Mouse (Mus musculus) hindbrain, embryonic 11.5 days (tissue): ENCODE measurements at regions not wholly inside any gene's neighbourhood (a gene's known extent, or its start where the extent isn't known, plus 50 kb on each side); places are given as distances from the start of the nearest gene placed in this dataset.

Source experiments
- ATAC-seq: fragments of 200-750 bp; cut with Nextera tagmentation; 2 replicates; pipeline ENCODE4 v1.8.0; 2017; ENCODE audit warnings: mild to moderate bottlenecking, moderate TSS enrichment, moderate library complexity; ENCODE audit not compliant: low FRiP score
- DNase-seq: peaks from one replicate; pipeline ENCODE4 v3.0.0-alpha.2; 2015; ENCODE audit warnings: low spot score
- H3K27ac ChIP-seq: fragments of 300-500 bp; sonication (generic); 2 replicates; pipeline ENCODE4 v1.5.1; 2014; ENCODE audit warnings: mild to moderate bottlenecking, low read depth, low read length
- H3K27me3 ChIP-seq: fragments of 300-500 bp; sonication (generic); 2 replicates; pipeline ENCODE4 v1.6.1; 2014; ENCODE audit warnings: mild to moderate bottlenecking, low read length, moderate library complexity, mixed read lengths; ENCODE audit not compliant: control insufficient read depth, insufficient read depth
- H3K36me3 ChIP-seq: fragments of 300-500 bp; sonication (generic); 2 replicates; pipeline ENCODE4 v1.6.1; 2014; ENCODE audit warnings: mild to moderate bottlenecking, low read length, moderate library complexity, mixed read lengths; ENCODE audit not compliant: control insufficient read depth, insufficient read depth
- H3K4me1 ChIP-seq: fragments of 300-500 bp; sonication (generic); replicated peaks from 2 replicates; pipeline ENCODE4 v1.6.1; 2014; ENCODE audit warnings: low read length, mixed read lengths; ENCODE audit not compliant: control insufficient read depth, insufficient read depth
- H3K4me2 ChIP-seq: fragments of 300-500 bp; sonication (generic); replicated peaks from 2 replicates; pipeline ENCODE4 v1.6.1; 2014; ENCODE audit warnings: mild to moderate bottlenecking, low read depth, low read length
- H3K4me3 ChIP-seq: fragments of 300-500 bp; sonication (generic); 2 replicates; pipeline ENCODE4 v1.5.1; 2014; ENCODE audit warnings: low read depth, low read length
- H3K9ac ChIP-seq: fragments of 300-500 bp; sonication (generic); 2 replicates; pipeline ENCODE4 v1.6.1; 2014; ENCODE audit warnings: low read depth, low read length
- H3K9me3 ChIP-seq: fragments of 300-500 bp; sonication (generic); 2 replicates; pipeline ENCODE4 v1.6.1; 2016; ENCODE audit warnings: low read length; ENCODE audit not compliant: control insufficient read depth
- WGBS: fragments of 180-500 bp; shearing (Covaris S2); extraction: QIAGEN DNeasy Blood & Tissue Kit; methylation state at CpG from one replicate; pipeline ENCODE4 v1.1.7; 2014; 5-methylcytosine and 5-hydroxymethylcytosine counted together

GRCm38 (mm10) chr17:77930967-77931591 is 269.0 kb upstream of the Crim1 start:
- peak; percentile 20 for DNase-seq
- H3K27ac ChIP-seq, result no peak overlapping the region
- no peak overlapping the region for H3K9ac ChIP-seq
- H3K4me3 ChIP-seq, result no peak overlapping the region
- no peak overlapping the region for H3K4me2 ChIP-seq
- no peaks in the 10 kb centered on the region for H3K36me3 ChIP-seq
- no peaks in the 10 kb centered on the region for H3K4me1 ChIP-seq
- 67% methylated on average over 6 of the region's 6 CpGs for WGBS
- no peaks in the 10 kb centered on the region for H3K27me3 ChIP-seq
- no peaks in the 10 kb centered on the region for H3K9me3 ChIP-seq
- ATAC-seq, result peak; percentile 81

- no peaks in the 10 kb centered on the region for H3K9me3 ChIP-seq
- no peaks in the 10 kb centered on the region for H3K36me3 ChIP-seq
- H3K27ac ChIP-seq, result no peak overlapping the region
- H3K9ac ChIP-seq, result no peak overlapping the region
- H3K27me3 ChIP-seq, result no peaks in the 10 kb centered on the region
- DNase-seq (no peak), ATAC-seq (no peak)
- H3K4me1 ChIP-seq, result no peaks in the 10 kb centered on the region
- H3K4me3 ChIP-seq, result no peak overlapping the region
- H3K4me2 ChIP-seq, result no peak overlapping the region
These were observed 266.9 kb upstream of the Crim1 start for GRCm38 (mm10) chr17:77933192-77933591.

GRCm38 (mm10) chr17:77958048-77958447 is 242.0 kb upstream of the Crim1 start:
- no peak overlapping the region for H3K9ac ChIP-seq
- WGBS, result 89% methylated on average over 4 of the region's 4 CpGs
- H3K4me3 ChIP-seq, result no peak overlapping the region

GRCm38 (mm10) chr17:77961296-77961695 is 238.8 kb upstream of the Crim1 start:
- no peak overlapping the region for H3K27ac ChIP-seq
- no peaks in the 10 kb centered on the region for H3K9me3 ChIP-seq
- H3K36me3 ChIP-seq, result no peaks in the 10 kb centered on the region
- H3K4me3 ChIP-seq, result no peak overlapping the region
- no peak overlapping the region for H3K4me2 ChIP-seq
- ATAC-seq, result no peak
- WGBS, result 76% methylated on average over 5 of the region's 5 CpGs
- DNase-seq, result no peak
- H3K9ac ChIP-seq, result no peak overlapping the region
- H3K27me3 ChIP-seq, result no peaks in the 10 kb centered on the region
- H3K4me1 ChIP-seq, result no peaks in the 10 kb centered on the region

More at GRCm38 (mm10) chr17:77958048-77958447, 242.0 kb upstream of the Crim1 start:
- no peaks in the 10 kb centered on the region for H3K9me3 ChIP-seq
- no peak for ATAC-seq
- H3K36me3 ChIP-seq, result no peaks in the 10 kb centered on the region
- no peak for DNase-seq
- H3K27ac ChIP-seq, result no peak overlapping the region
- no peaks in the 10 kb centered on the region for H3K4me1 ChIP-seq
- no peaks in the 10 kb centered on the region for H3K27me3 ChIP-seq
- H3K4me2 ChIP-seq, result no peak overlapping the region

GRCm38 (mm10) chr17:77963358-77963757 is 236.7 kb upstream of the Crim1 start:
- no peak overlapping the region for H3K4me2 ChIP-seq
- no peak overlapping the region for H3K9ac ChIP-seq
- H3K4me1 ChIP-seq, result no peaks in the 10 kb centered on the region
- ATAC-seq, result no peak
- no peaks in the 10 kb centered on the region for H3K27me3 ChIP-seq
- 88% methylated on average over 4 of the region's 4 CpGs for WGBS
- H3K4me3 ChIP-seq, result no peak overlapping the region
- H3K36me3 ChIP-seq, result no peaks in the 10 kb centered on the region
- no peaks in the 10 kb centered on the region for H3K9me3 ChIP-seq
- no peak for DNase-seq
- H3K27ac ChIP-seq, result no peak overlapping the region

GRCm38 (mm10) chr17:77968510-77968909 is 231.5 kb upstream of the Crim1 start:
- H3K9me3 ChIP-seq, result no peaks in the 10 kb centered on the region
- no peak overlapping the region for H3K27ac ChIP-seq
- no peaks in the 10 kb centered on the region for H3K4me1 ChIP-seq
- no peaks in the 10 kb centered on the region for H3K36me3 ChIP-seq
- no peak overlapping the region for H3K4me2 ChIP-seq
- WGBS, result 90% methylated on average over 5 of the region's 5 CpGs
- ATAC-seq, result no peak
- no peak overlapping the region for H3K9ac ChIP-seq
- DNase-seq, result no peak
- no peak overlapping the region for H3K4me3 ChIP-seq
- no peaks in the 10 kb centered on the region for H3K27me3 ChIP-seq

GRCm38 (mm10) chr17:77969187-77969586 is 230.9 kb upstream of the Crim1 start:
- no peaks in the 10 kb centered on the region for H3K4me1 ChIP-seq
- H3K36me3 ChIP-seq, result no peaks in the 10 kb centered on the region
- WGBS, result 93% methylated on average over 2 of the region's 2 CpGs
- ATAC-seq, result no peak
- H3K9me3 ChIP-seq, result no peaks in the 10 kb centered on the region
- no peak overlapping the region for H3K27ac ChIP-seq
- DNase-seq, result no peak
- H3K9ac ChIP-seq, result no peak overlapping the region
- no peak overlapping the region for H3K4me3 ChIP-seq
- no peaks in the 10 kb centered on the region for H3K27me3 ChIP-seq
- no peak overlapping the region for H3K4me2 ChIP-seq
